Mouse (Mus musculus) MEL (cell line): ENCODE results near the gene Ryr1.

ENCODE experiments used
- BHLHE40 ChIP-seq: IDR thresholded peaks from 2 replicates; pipeline ENCODE4 v1.6.1; 2012; ENCODE audit warnings: low read depth, mild to moderate bottlenecking, inconsistent platforms, low read length, improper control_type of control experiment, borderline replicate concordance
- CTCF ChIP-seq, 3 experiments: IDR thresholded peaks in 2 of 3; conservative IDR thresholded peaks in 1 of 3; 2 replicates each; pipeline ENCODE4 v1.5.1; 2011 to 2012; ENCODE audit warnings: low read length in 3 of 3, low read depth in 2 of 3, mild to moderate bottlenecking in 2 of 3, improper control_type of control experiment in 1 of 3, inconsistent platforms in 1 of 3, mixed read lengths in 1 of 3, moderate library complexity in 1 of 3; ENCODE audit not compliant: control insufficient read depth in 1 of 3, insufficient read depth in 1 of 3, poor library complexity in 1 of 3, severe bottlenecking in 1 of 3
- ELF1 ChIP-seq: IDR thresholded peaks from 2 replicates; pipeline ENCODE4 v1.6.1; 2014; ENCODE audit warnings: low read depth, mild to moderate bottlenecking, inconsistent platforms, low read length, improper control_type of control experiment, moderate library complexity
- EP300 ChIP-seq, 2 experiments: IDR thresholded peaks; 2 replicates each; pipeline ENCODE4 v1.6.1; 2011; ENCODE audit warnings: improper control_type of control experiment in 2 of 2, low read length in 2 of 2, low read depth in 1 of 2, mild to moderate bottlenecking in 1 of 2
- MAX ChIP-seq: IDR thresholded peaks from 2 replicates; pipeline ENCODE4 v1.6.1; 2011; ENCODE audit warnings: low read length, improper control_type of control experiment
- POLR2A ChIP-seq, 2 experiments: IDR thresholded peaks; 2 replicates each; pipeline ENCODE4 v1.6.1; 2011 to 2012; ENCODE audit warnings: low read length in 2 of 2, mild to moderate bottlenecking in 2 of 2, control low read depth in 1 of 2, improper control_type of control experiment in 1 of 2, low read depth in 1 of 2, moderate library complexity in 1 of 2; ENCODE audit not compliant: control insufficient read depth in 1 of 2, insufficient read depth in 1 of 2, poor library complexity in 1 of 2
- RAD21 ChIP-seq: IDR thresholded peaks from 2 replicates; pipeline ENCODE4 v1.6.1; 2011; ENCODE audit warnings: mild to moderate bottlenecking, low read depth, low read length, improper control_type of control experiment
- SIN3A ChIP-seq: IDR thresholded peaks from 2 replicates; pipeline ENCODE4 v1.6.1; 2012; ENCODE audit warnings: low read length, improper control_type of control experiment, inconsistent platforms
- SMC3 ChIP-seq: IDR thresholded peaks from 2 replicates; pipeline ENCODE4 v1.6.1; 2011; ENCODE audit warnings: low read depth, low read length, improper control_type of control experiment
- TAL1 ChIP-seq: IDR thresholded peaks from 2 replicates; pipeline ENCODE4 v1.6.1; 2012; ENCODE audit warnings: mild to moderate bottlenecking, inconsistent platforms, low read length, moderate library complexity, mixed read lengths
- USF1 ChIP-seq: IDR thresholded peaks from 2 replicates; pipeline ENCODE4 v1.6.1; 2014; ENCODE audit warnings: low read depth, mild to moderate bottlenecking, inconsistent platforms, low read length, improper control_type of control experiment, moderate library complexity
- ZC3H11A ChIP-seq: IDR thresholded peaks from 2 replicates; pipeline ENCODE4 v1.6.1; 2012; ENCODE audit warnings: low read depth, mild to moderate bottlenecking, inconsistent platforms, low read length, improper control_type of control experiment

DNA sequence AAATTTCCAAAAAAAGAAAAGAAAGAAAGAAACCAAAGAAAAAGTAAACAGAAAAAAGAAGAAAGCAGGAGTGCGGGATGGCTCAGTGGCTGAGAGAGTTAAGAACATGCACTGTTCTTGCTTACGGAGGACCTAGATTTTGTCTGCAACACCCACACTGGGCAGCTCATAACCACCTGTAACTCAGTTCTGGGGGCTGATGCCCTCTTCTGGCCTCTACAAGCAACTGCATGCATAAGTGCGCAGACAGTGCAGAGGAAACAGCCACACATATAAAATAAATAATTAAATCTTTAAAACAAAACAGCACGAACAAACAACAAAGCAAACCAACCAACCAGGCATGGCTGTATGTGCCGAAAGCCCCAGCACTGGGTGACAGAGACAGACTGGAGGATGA is 92.3 kb downstream of the Ryr1 start:
- no peak for TF ChIP-seq ELF1
- peak; percentile 48; the same call in 1 of the 2 replicates for TF ChIP-seq SIN3A
- no peak for TF ChIP-seq POLR2A (IDR thresholded peaks at IDR 0.05; ENCODE audit: control insufficient read depth in 1 of 2, insufficient read depth in 1 of 2, low read depth in 1 of 2, low read length in 2 of 2, poor library complexity in 1 of 2)
- no peak for TF ChIP-seq BHLHE40
- peak; percentile 77 to 81 (median 80) for TF ChIP-seq CTCF (IDR thresholded peaks at IDR 0.05 in 2 of 3, conservative IDR thresholded peaks at IDR 0.05 in 1 of 3; ENCODE audit: control insufficient read depth in 1 of 3, insufficient read depth in 1 of 3, low read depth in 2 of 3, low read length in 3 of 3, poor library complexity in 1 of 3, severe bottlenecking in 1 of 3)
- no peak for TF ChIP-seq MAX
- no peak for TF ChIP-seq EP300 (IDR thresholded peaks at IDR 0.05; ENCODE audit: low read depth in 1 of 2, low read length in 2 of 2)
- TF ChIP-seq SMC3 = peak; percentile 82
- peak; percentile 61 for TF ChIP-seq ZC3H11A
- TF ChIP-seq RAD21 = peak; percentile 69
- no peak for TF ChIP-seq TAL1
- TF ChIP-seq USF1 = no peak
